Comparison of ENCODE assay signal across 22 mouse cellular contexts in the genomic region with DNA sequence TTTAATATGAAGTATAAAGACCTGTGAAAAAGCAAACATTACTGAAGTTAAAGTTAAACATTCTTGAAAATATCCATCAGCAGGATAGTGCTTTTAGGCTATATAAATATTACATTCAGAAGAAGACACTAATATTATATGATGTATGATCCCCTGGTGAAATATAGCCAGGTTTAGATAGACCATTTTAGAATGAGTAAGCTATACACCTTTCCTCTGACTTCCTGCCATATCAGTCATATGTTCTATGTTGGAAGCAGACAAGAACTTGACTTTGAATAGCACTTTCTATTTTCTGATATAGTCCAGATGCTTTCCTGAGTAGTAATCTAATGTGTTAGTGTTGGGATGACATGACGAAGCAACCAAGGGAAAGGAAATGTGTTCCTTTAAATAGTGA.
"Had no signal": no experiment of that assay in that cellular context is flagged by ENCODE, and none has a peak within 500 bp of the region (broad histone marks: within the 10 kb centered on the region; RNA-seq: fewer than 3 reads in every experiment).

No protein-coding gene starts in this region.

- H3K27ac ChIP-seq: kidney, postnatal 0 days; layer of hippocampus, adult 2 months; limb, embryonic 12.5 days; limb, embryonic 15.5 days; liver, embryonic 14.5 days; macrophage; midbrain, embryonic 12.5 days; midbrain, embryonic 15.5 days; neural tube, embryonic 12.5 days; neural tube, embryonic 15.5 days had no signal

- H3K27me3 ChIP-seq: limb, embryonic 12.5 days; limb, embryonic 15.5 days; midbrain, embryonic 12.5 days; midbrain, embryonic 15.5 days; neural tube, embryonic 12.5 days; neural tube, embryonic 15.5 days had no signal

- H3K36me3 ChIP-seq: limb, embryonic 12.5 days; limb, embryonic 15.5 days; midbrain, embryonic 12.5 days; midbrain, embryonic 15.5 days; neural tube, embryonic 12.5 days; neural tube, embryonic 15.5 days had no signal

- ATAC-seq: liver, postnatal 0 days; lung, postnatal 0 days; midbrain, embryonic 15.5 days had no signal

- DNase-seq: kidney, adult 2 months; kidney, postnatal 25 days; layer of hippocampus, adult 9-11 months; liver, postnatal 0 days; lung, embryonic 14.5 days; right cerebral cortex, adult 18-20 months; right cerebral cortex, postnatal 14 days; spleen, adult 18-20 months; thymus, adult 18-20 months; thymus, postnatal 36 days had no signal

- H3K9ac ChIP-seq: limb, embryonic 12.5 days; limb, embryonic 15.5 days; liver, embryonic 14.5 days; liver, postnatal 0 days; lung, embryonic 14.5 days; midbrain, embryonic 12.5 days; midbrain, embryonic 15.5 days; neural tube, embryonic 12.5 days; neural tube, embryonic 15.5 days had no signal

- H3K4me3 ChIP-seq: layer of hippocampus, adult 2 months; limb, embryonic 12.5 days; limb, embryonic 15.5 days; midbrain, embryonic 12.5 days; midbrain, embryonic 15.5 days; neural tube, embryonic 12.5 days; neural tube, embryonic 15.5 days had no signal

- H3K4me2 ChIP-seq: limb, embryonic 12.5 days; limb, embryonic 15.5 days; liver, embryonic 11.5 days; lung, embryonic 14.5 days; midbrain, embryonic 12.5 days; midbrain, embryonic 15.5 days; neural tube, embryonic 12.5 days; neural tube, embryonic 15.5 days had no signal

- H3K9me3 ChIP-seq: limb, embryonic 12.5 days; limb, embryonic 15.5 days; midbrain, embryonic 12.5 days; midbrain, embryonic 15.5 days; neural tube, embryonic 12.5 days; neural tube, embryonic 15.5 days had no signal

- H3K4me1 ChIP-seq: limb, embryonic 12.5 days; limb, embryonic 15.5 days; midbrain, embryonic 12.5 days; midbrain, embryonic 15.5 days; neural tube, embryonic 12.5 days; neural tube, embryonic 15.5 days had no signal
